Mouse (Mus musculus): Measurements from ENCODE around the gene Spats2l.
A peak's percentile ranks its signal among the peaks of the same experiment; 100 is the strongest.

GRCm38 (mm10) chr1:57995432-57996132 is 221.6 kb downstream of the Spats2l start, which contains the start of gene Sgo2a:
- TF ChIP-seq BHLHE40 (IDR thresholded peaks at IDR 0.05; ENCODE audit: low read depth, low read length), result no peak
- TF ChIP-seq CTCF (conservative IDR thresholded peaks at IDR 0.05 in 1 of 2, IDR thresholded peaks at IDR 0.05 in 1 of 2; ENCODE audit: low read depth in 2 of 2, low read length in 2 of 2), result no peak
- peak; percentile 94 for TF ChIP-seq POLR2A (IDR thresholded peaks at IDR 0.05; ENCODE audit: low read depth, low read length)

Data from CH12.LX (cell line).